Mouse (Mus musculus) cerebellum, adult 2 months (tissue): ENCODE data around the gene Fam71e2.

Experiments used
- CTCF ChIP-seq: fragments of 200-500 bp; IDR thresholded peaks from 2 replicates; pipeline ENCODE4 v1.5.1; 2011; ENCODE audit warnings: low read depth, mild to moderate bottlenecking, control low read depth, low read length, moderate library complexity, borderline replicate concordance; ENCODE audit not compliant: insufficient read depth
- POLR2A ChIP-seq: fragments of 200-500 bp; IDR thresholded peaks from 2 replicates; pipeline ENCODE4 v1.6.1; 2011; ENCODE audit warnings: low read length, control low read depth, borderline replicate concordance; ENCODE audit not compliant: insufficient read depth

- no peak for TF ChIP-seq CTCF
- no peak for TF ChIP-seq POLR2A
Observed at GRCm38 (mm10) chr7:4777851-4778637, 6.9 kb upstream of the Fam71e2 start.
